Mouse (Mus musculus): ENCODE data around the gene 1700037H04Rik. TPM values are rescaled to one million over a fixed set of nuclear protein-coding genes. Genes with fewer than 3 reads are reported as not detected.
A peak's percentile ranks its signal among the peaks of the same experiment; 100 is the strongest.

The 1700037H04Rik gene
- total and polyA plus RNA-seq, 3 experiments, result 45.5 to 72.6 TPM; not detected in 1

- Histone ChIP-seq H3K79me2 (ENCODE audit: control insufficient read depth, insufficient read depth, low read length, poor library complexity) (no peaks in the 10 kb centered on the region), H3K27ac (ENCODE audit: control insufficient read depth, low read depth, low read length) (no peak overlapping the region), H3K9me3 (replicated peaks; ENCODE audit: insufficient read depth, low read length) (no peaks in the 10 kb centered on the region), H3K9ac (ENCODE audit: control insufficient read depth, low read depth, low read length, poor library complexity, severe bottlenecking) (no peak overlapping the region), H3K4me1 (ENCODE audit: control insufficient read depth in 1 of 2, insufficient read depth in 2 of 2, low read length in 2 of 2) (peaks cover 0 to 6% of the 10 kb centered on the region in 2 experiments; a peak in 1 of 4 replicates), H3K36me3 (ENCODE audit: control insufficient read depth in 1 of 2, insufficient read depth in 2 of 2, low read length in 2 of 2) (0 out of 4 replicates have a peak, but pooled peaks cover 0 to 1% of the 10 kb centered on the region in 2 experiments), H3K27me3 (ENCODE audit: control insufficient read depth in 1 of 2, insufficient read depth in 2 of 2, low read length in 2 of 2) (no peaks in the 10 kb centered on the region), H3K4me3 (ENCODE audit: control insufficient read depth in 1 of 2, insufficient read depth in 1 of 2, low read depth in 2 of 2, low read length in 2 of 2) (no peak overlapping the region)
- TF ChIP-seq ETS1 (IDR thresholded peaks at IDR 0.05; ENCODE audit: low read depth, low read length), result no peak
- TF ChIP-seq MEF2A (IDR thresholded peaks at IDR 0.05; ENCODE audit: extremely low read depth, insufficient replicate concordance, low read depth, low read length, poor library complexity, severe bottlenecking), result no peak
- no peak for TF ChIP-seq TCF12 (IDR thresholded peaks at IDR 0.05; ENCODE audit: low read depth, low read length)
- no peak for TF ChIP-seq SMC3 (IDR thresholded peaks at IDR 0.05; ENCODE audit: low read depth, low read length)
- no peak for TF ChIP-seq TBP (IDR thresholded peaks at IDR 0.05; ENCODE audit: low read depth, low read length)
- no peak for TF ChIP-seq TAL1 (IDR thresholded peaks at IDR 0.05; ENCODE audit: low read length)
- no peak for TF ChIP-seq CTCF (IDR thresholded peaks at IDR 0.05 in 2 of 3, conservative IDR thresholded peaks at IDR 0.05 in 1 of 3; ENCODE audit: control insufficient read depth in 1 of 3, insufficient read depth in 1 of 3, low read depth in 2 of 3, low read length in 3 of 3, poor library complexity in 1 of 3, severe bottlenecking in 1 of 3)
- DNase-seq (ENCODE audit: low read depth, low spot score), result no peak
Observed at GRCm38 (mm10) chr2:131196606-131197316, 36.9 kb upstream of the 1700037H04Rik start.

GRCm38 (mm10) chr2:131191005-131191390, 31.1 kb upstream of the 1700037H04Rik start:
- Histone ChIP-seq H3K9me3 (replicated peaks; ENCODE audit: insufficient read depth, low read length) (no peaks in the 10 kb centered on the region), H3K27me3 (ENCODE audit: control insufficient read depth in 1 of 2, insufficient read depth in 2 of 2, low read length in 2 of 2) (no peaks in the 10 kb centered on the region), H3K79me2 (ENCODE audit: control insufficient read depth, insufficient read depth, low read length, poor library complexity) (no peaks in the 10 kb centered on the region; the same call in none of the 2 replicates), H3K27ac (ENCODE audit: control insufficient read depth, low read depth, low read length) (no peak overlapping the region), H3K9ac (ENCODE audit: control insufficient read depth, low read depth, low read length, poor library complexity, severe bottlenecking) (no peak overlapping the region), H3K4me1 (ENCODE audit: control insufficient read depth in 1 of 2, insufficient read depth in 2 of 2, low read length in 2 of 2) (peaks cover 15 to 33% of the 10 kb centered on the region in 2 experiments), H3K4me3 (ENCODE audit: control insufficient read depth in 1 of 2, insufficient read depth in 1 of 2, low read depth in 2 of 2, low read length in 2 of 2) (no peak overlapping the region), H3K36me3 (ENCODE audit: control insufficient read depth in 1 of 2, insufficient read depth in 2 of 2, low read length in 2 of 2) (peaks cover 1 to 31% of the 10 kb centered on the region in 2 experiments; a peak in 2 of 4 replicates)
- DNase-seq (ENCODE audit: low read depth, low spot score), result no peak
- TF ChIP-seq GATA1 (IDR thresholded peaks at IDR 0.05; ENCODE audit: low read depth, low read length) (no peak), ZC3H11A (IDR thresholded peaks at IDR 0.05; ENCODE audit: low read depth, low read length) (no peak), RAD21 (IDR thresholded peaks at IDR 0.05; ENCODE audit: low read depth, low read length) (no peak), MYB (IDR thresholded peaks at IDR 0.05; ENCODE audit: low read depth, low read length) (no peak), USF1 (IDR thresholded peaks at IDR 0.05; ENCODE audit: low read depth, low read length) (no peak)

GRCm38 (mm10) chr2:131190344-131191004, 30.6 kb upstream of the 1700037H04Rik start:
- H3K27me3 ChIP-seq (ENCODE audit: control insufficient read depth in 1 of 2, insufficient read depth in 2 of 2, low read length in 2 of 2), result no peaks in the 10 kb centered on the region
- no peaks in the 10 kb centered on the region for H3K9me3 ChIP-seq (replicated peaks; ENCODE audit: insufficient read depth, low read length)
- DNase-seq (ENCODE audit: low read depth, low spot score), result no peak
- TF ChIP-seq GABPA (IDR thresholded peaks at IDR 0.05; ENCODE audit: low read depth, low read length) (no peak), USF2 (IDR thresholded peaks at IDR 0.05; ENCODE audit: borderline replicate concordance in 1 of 2, insufficient read depth in 1 of 2, low read depth in 1 of 2, low read length in 2 of 2) (no peak), ELF1 (IDR thresholded peaks at IDR 0.05; ENCODE audit: low read depth, low read length) (no peak), TAL1 (IDR thresholded peaks at IDR 0.05; ENCODE audit: low read length) (no peak), MAX (IDR thresholded peaks at IDR 0.05; ENCODE audit: low read length) (no peak), BHLHE40 (IDR thresholded peaks at IDR 0.05; ENCODE audit: borderline replicate concordance, low read depth, low read length) (no peak), ZC3H11A (IDR thresholded peaks at IDR 0.05; ENCODE audit: low read depth, low read length) (no peak), ETS1 (IDR thresholded peaks at IDR 0.05; ENCODE audit: low read depth, low read length) (no peak)
- H3K79me2 ChIP-seq (ENCODE audit: control insufficient read depth, insufficient read depth, low read length, poor library complexity), result no peaks in the 10 kb centered on the region; the same call in none of the 2 replicates
- H3K27ac ChIP-seq (ENCODE audit: control insufficient read depth, low read depth, low read length), result 0 out of 2 replicates have a peak overlapping the region, but pooled peaks have one; percentile 6
- H3K4me1 ChIP-seq (ENCODE audit: control insufficient read depth in 1 of 2, insufficient read depth in 2 of 2, low read length in 2 of 2), result peaks cover 15 to 33% of the 10 kb centered on the region in 2 experiments
- H3K4me3 ChIP-seq (ENCODE audit: control insufficient read depth in 1 of 2, insufficient read depth in 1 of 2, low read depth in 2 of 2, low read length in 2 of 2), result no peak overlapping the region
- H3K36me3 ChIP-seq (ENCODE audit: control insufficient read depth in 1 of 2, insufficient read depth in 2 of 2, low read length in 2 of 2), result peaks cover 1 to 31% of the 10 kb centered on the region in 2 experiments; a peak in 2 of 4 replicates
- H3K9ac ChIP-seq (ENCODE audit: control insufficient read depth, low read depth, low read length, poor library complexity, severe bottlenecking), result no peak overlapping the region
